Mouse (Mus musculus): ENCODE measurements around the gene BC035044.
A peak's percentile ranks its signal among the peaks of the same experiment; 100 is the strongest.
"Not testable (repeated sequence)": the region's sequence is repeated elsewhere in the genome, so short reads cannot be mapped to it uniquely, and the experiment has no call there.

BC035044 gene

GRCm38 (mm10) chr6:128890948-128891355 is at the start of gene BC035044:
TSS of gene BC035044 (minus strand) at chr6:128891126.
- peak; percentile 25 for DNase-seq (ENCODE audit: low spot score)

GRCm38 (mm10) chr6:128935889-128936665 is 45.2 kb upstream of the BC035044 start:
- DNase-seq (ENCODE audit: low spot score): not testable (repeated sequence)

DNA sequence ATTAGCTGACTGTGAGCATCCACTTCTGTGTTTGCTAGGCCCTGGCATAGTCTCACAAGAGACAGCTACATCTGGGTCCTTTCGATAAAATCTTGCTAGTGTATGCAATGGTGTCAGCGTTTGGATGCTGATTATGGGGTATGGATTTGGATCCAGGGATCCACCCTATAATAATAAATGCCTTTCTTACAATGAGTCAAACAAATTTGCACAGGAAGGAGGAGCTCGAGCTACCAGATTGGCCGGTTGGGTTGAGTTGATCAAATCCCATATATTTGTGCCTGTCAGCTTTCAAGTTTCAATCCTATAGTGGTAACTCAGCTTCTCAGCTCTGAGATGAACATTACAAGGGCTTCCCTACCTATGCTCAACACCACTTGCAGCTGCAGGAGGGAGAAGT is 43.2 kb upstream of the BC035044 start, which contains the start of gene Clec2g:
TSS of gene Clec2g (plus strand) at position 301 of the 400 bp plus-strand sequence.
- DNase-seq (ENCODE audit: low spot score): not testable (repeated sequence)

- DNase-seq (ENCODE audit: low spot score): no peak
Measured at GRCm38 (mm10) chr6:128933050-128933449, 42.1 kb upstream of the BC035044 start.

- DNase-seq (ENCODE audit: low spot score): no peak
Measured at GRCm38 (mm10) chr6:128917322-128917721, 26.4 kb upstream of the BC035044 start.

GRCm38 (mm10) chr6:128913598-128914254 is 22.8 kb upstream of the BC035044 start:
- no peak for DNase-seq (ENCODE audit: low spot score)

GRCm38 (mm10) chr6:128900796-128901552 is 10.0 kb upstream of the BC035044 start:
- not testable (repeated sequence) for DNase-seq (ENCODE audit: low spot score)

DNA sequence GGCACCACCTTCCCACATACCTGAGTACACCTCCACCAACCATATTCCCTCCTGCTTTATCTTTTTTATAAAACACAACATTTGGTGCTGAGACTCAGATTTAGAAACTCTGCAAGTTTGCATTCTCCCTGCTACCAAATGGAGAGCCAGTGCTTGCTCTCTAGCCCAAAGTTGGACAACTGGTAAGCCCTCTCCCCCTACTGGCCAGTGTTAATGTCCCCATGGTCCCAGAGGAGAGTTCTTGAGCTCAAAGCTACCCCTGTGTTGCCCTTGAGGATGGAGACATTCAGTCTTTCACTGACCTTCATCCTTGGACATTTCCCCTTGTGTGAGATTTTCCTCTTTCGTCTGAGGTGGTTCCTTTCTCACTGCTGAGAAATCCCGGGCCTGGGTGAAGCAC is 9.1 kb upstream of the BC035044 start:
- DNase-seq (ENCODE audit: low spot score): no peak

- no peak for DNase-seq (ENCODE audit: low spot score)
Measured at GRCm38 (mm10) chr6:128895404-128896001, 4.6 kb upstream of the BC035044 start.

- DNase-seq (ENCODE audit: low spot score): peak; percentile 31
Measured at GRCm38 (mm10) chr6:128888834-128889233, 2.1 kb downstream of the BC035044 start.

- peak; percentile 57 for DNase-seq (ENCODE audit: low spot score)
Measured at GRCm38 (mm10) chr6:128887091-128887790, 3.7 kb downstream of the BC035044 start, which contains the start of gene Clec2i. TSS of gene Clec2i (plus strand) at chr6:128887588.

- no peak for DNase-seq (ENCODE audit: low spot score)
Measured at GRCm38 (mm10) chr6:128871910-128872610, 18.9 kb downstream of the BC035044 start.

DNA sequence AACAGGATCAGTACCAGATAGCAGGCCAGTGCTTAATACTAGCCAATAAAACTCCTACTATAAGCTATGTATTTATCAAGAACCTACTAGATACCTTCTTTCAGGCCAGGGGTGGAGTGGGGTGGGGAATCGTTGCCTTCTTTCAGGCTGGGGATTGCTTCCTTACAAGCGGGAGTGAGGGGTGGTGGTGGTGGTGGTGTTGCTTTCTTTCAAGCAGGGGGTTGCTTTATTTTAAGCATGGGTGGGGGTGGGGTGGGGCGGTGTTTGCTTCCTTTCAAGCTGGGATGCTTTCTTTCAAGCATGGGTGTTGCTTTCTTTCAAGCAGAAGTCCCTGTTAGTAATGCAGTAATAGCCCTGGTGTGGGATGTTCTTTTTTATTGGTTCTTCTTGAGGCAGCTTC is 22.1 kb downstream of the BC035044 start:
- DNase-seq (ENCODE audit: low spot score): no peak

GRCm38 (mm10) chr6:128857976-128858375 is 33.0 kb downstream of the BC035044 start:
- DNase-seq (ENCODE audit: low spot score): no peak

GRCm38 (mm10) chr6:128856250-128856649 is 34.7 kb downstream of the BC035044 start:
- peak; percentile 96 for DNase-seq (ENCODE audit: low spot score)

DNA sequence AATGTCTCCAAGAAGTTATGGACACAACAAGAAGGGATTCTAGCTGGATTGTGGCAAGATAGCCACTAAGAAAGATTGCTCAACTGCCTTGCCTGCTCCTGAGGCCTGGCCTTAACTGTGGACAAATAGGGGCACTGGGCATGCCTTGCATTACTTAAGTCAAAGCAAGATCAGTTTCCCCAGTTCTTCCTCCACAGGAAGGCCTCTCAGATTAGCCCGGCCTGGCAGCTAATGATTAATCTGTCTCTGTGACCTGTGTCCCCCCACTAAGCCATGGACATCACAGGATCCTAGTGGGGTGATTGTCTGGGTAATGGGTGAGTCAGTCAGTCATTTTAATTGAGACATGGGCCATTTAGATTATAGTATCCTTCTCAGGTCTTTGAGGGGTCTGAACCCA is 35.4 kb downstream of the BC035044 start:
- DNase-seq (ENCODE audit: low spot score): no peak

DNA sequence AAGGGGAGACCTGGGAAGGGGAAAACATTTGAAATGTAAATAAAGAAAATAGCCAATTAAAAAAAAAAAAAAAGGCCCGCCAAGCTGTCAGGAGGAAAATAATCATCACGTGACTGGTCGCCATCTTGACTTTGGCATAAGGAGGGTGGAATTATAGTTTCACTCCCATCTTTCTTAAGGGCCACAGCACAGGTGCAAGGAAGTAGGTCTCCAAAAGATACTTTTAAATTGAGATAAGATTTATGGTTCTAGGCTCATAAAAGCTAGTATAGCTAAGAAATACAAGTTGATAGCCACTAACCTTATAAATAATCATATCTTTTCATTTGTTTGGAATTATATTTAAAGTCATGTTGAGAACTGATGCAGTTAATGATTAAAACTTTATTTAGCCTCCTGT is 36.0 kb downstream of the BC035044 start:
- DNase-seq (ENCODE audit: low spot score): no peak

DNA sequence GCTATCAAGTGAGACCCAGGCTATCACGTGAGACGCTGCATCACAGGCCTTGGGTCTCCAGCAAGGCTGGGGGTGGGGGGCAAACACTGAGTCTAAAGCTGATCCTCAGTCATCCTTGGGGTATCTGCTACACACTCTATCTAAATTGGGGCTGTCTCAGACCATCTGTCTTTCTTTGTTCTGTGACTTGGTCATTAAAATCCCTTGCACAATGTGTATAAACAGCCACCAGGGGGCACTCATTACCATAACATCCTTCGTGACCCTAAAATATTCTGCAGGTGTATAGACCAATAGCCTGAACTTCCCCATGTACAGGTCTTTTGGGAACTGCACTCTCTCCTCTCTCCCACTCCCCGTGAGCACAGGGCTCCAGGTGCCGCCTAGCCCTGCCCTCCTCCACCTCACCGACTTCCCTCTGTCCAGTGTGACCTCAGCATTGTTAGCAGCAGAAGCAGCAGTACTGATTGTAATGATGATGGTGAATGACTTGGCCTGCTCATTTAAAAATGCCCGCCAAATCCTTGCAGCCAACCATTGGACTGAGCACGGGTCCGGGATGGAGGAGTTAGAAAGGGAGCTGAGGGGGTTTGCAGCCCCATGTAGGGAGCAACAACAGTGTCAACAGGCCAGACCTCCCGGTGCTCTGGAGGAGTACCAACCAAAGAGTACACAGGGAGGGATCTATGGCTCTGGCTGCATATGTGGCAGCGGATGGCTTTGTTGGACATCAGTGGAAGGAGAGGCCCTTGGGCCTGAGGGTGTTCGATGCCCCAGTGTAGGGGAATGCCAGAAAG is 36.7 kb downstream of the BC035044 start:
- DNase-seq (ENCODE audit: low spot score): peak; percentile 81

- DNase-seq (ENCODE audit: low spot score): no peak
Measured at GRCm38 (mm10) chr6:128852766-128853165, 38.2 kb downstream of the BC035044 start.

DNA sequence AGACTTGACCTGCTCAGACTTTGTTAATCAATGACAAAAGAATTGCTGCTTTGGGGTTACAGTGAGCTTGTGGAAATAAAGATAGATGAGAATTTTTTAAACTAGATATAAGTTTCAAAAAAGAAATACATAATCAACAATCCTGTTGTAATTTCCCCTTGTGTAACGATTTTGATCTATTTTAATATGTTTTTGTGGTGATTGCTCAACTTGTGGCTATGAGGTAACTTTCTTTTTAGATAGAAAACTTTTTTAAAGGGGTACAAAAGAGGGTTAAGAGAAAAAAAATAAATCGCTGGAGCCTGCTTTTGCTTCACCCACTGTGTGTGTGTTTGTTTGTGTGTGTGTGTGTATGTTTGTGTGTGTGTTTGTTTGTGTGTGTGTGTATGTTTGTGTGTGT is 39.8 kb downstream of the BC035044 start:
- no peak for DNase-seq (ENCODE audit: low spot score)
